Mouse (Mus musculus) CH12.LX (cell line): ENCODE results near the gene Tnik.

ENCODE experiments used
- BHLHE40 ChIP-seq: IDR thresholded peaks from 2 replicates; pipeline ENCODE4 v1.6.1; 2011; ENCODE audit warnings: mild to moderate bottlenecking, low read depth, low read length, improper control_type of control experiment
- CHD1 ChIP-seq: IDR thresholded peaks from 2 replicates; pipeline ENCODE4 v1.6.1; 2012; ENCODE audit warnings: low read depth, low read length, improper control_type of control experiment, inconsistent platforms
- CTCF ChIP-seq, 2 experiments: IDR thresholded peaks in 1 of 2; conservative IDR thresholded peaks in 1 of 2; 2 replicates each; pipeline ENCODE4 v1.5.1; 2011 to 2012; ENCODE audit warnings: low read depth in 2 of 2, low read length in 2 of 2, improper control_type of control experiment in 1 of 2, inconsistent platforms in 1 of 2, mild to moderate bottlenecking in 1 of 2, moderate library complexity in 1 of 2
- E2F4 ChIP-seq: IDR thresholded peaks from 2 replicates; pipeline ENCODE4 v1.6.1; 2011; ENCODE audit warnings: low read depth, low read length, improper control_type of control experiment; ENCODE audit not compliant: insufficient replicate concordance
- EP300 ChIP-seq: IDR thresholded peaks from 2 replicates; pipeline ENCODE4 v1.6.1; 2011; ENCODE audit warnings: low read length, improper control_type of control experiment
- HCFC1 ChIP-seq: IDR thresholded peaks from 2 replicates; pipeline ENCODE4 v1.6.1; 2012; ENCODE audit warnings: low read depth, mild to moderate bottlenecking, inconsistent platforms, low read length, improper control_type of control experiment
- JUND ChIP-seq: conservative IDR thresholded peaks from 2 replicates; pipeline ENCODE4 v1.6.1; 2011; ENCODE audit warnings: low read depth, low read length, improper control_type of control experiment
- MAX ChIP-seq: IDR thresholded peaks from 2 replicates; pipeline ENCODE4 v1.6.1; 2011; ENCODE audit warnings: low read length, improper control_type of control experiment
- MXI1 ChIP-seq: IDR thresholded peaks from 2 replicates; pipeline ENCODE4 v1.6.1; 2011; ENCODE audit warnings: mild to moderate bottlenecking, low read depth, low read length, improper control_type of control experiment
- NELFE ChIP-seq: IDR thresholded peaks from 2 replicates; pipeline ENCODE4 v1.6.1; 2011; ENCODE audit warnings: low read depth, low read length, improper control_type of control experiment
- POLR2A ChIP-seq: IDR thresholded peaks from 2 replicates; pipeline ENCODE4 v1.6.1; 2011; ENCODE audit warnings: low read depth, mild to moderate bottlenecking, improper control_type of control experiment, low read length
- POLR2AphosphoS2 ChIP-seq: IDR thresholded peaks from 2 replicates; pipeline ENCODE4 v1.6.1; 2011; ENCODE audit warnings: low read depth, low read length, improper control_type of control experiment
- TBP ChIP-seq: conservative IDR thresholded peaks from 2 replicates; pipeline ENCODE4 v1.6.1; 2011; ENCODE audit warnings: low read depth, low read length, improper control_type of control experiment

DNA sequence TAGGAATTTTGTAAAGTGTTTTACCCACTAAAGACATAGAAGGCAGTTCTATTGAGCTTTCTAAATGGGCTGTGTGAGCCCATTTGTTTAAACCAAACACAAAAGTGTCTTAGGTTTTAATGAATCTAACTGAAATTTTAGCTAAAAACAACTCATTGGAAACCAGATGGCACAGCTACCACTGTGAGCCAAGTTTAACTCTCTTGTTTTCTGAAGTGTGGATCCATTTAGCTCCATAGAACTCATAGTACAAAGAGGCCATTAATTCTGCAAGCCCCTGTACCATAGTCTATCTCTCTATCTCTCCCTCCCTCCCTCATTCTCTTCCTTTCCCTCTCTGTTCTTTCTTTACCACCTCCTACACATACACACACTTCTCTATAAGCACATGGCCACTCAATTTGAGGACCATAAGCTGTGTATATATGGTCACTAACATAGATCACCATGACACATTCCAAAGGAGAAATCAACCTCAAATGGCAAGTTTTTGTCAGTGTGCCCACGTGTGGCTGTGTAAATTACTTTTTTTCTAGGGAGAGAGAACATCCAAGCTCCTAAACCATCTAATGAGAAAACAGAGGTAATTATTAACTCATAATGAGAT lies 204.2 kb downstream of the Tnik start:
- no peak for TF ChIP-seq EP300
- TF ChIP-seq CHD1 = no peak
- TF ChIP-seq CTCF (conservative IDR thresholded peaks at IDR 0.05 in 1 of 2, IDR thresholded peaks at IDR 0.05 in 1 of 2; ENCODE audit: low read depth in 2 of 2, low read length in 2 of 2) = no peak
- no peak for TF ChIP-seq POLR2A
- no peak for TF ChIP-seq HCFC1
- no peak for TF ChIP-seq BHLHE40
- no peak for TF ChIP-seq MAX
- TF ChIP-seq TBP = no peak
- TF ChIP-seq MXI1 = no peak
- TF ChIP-seq JUND = no peak
- no peak for TF ChIP-seq E2F4
- no peak for TF ChIP-seq POLR2AphosphoS2
- TF ChIP-seq NELFE = no peak
